Mouse (Mus musculus): ENCODE data around the gene Scly.

- no peak for TF ChIP-seq CTCF (IDR thresholded peaks at IDR 0.05; ENCODE audit: low read depth)
- TF ChIP-seq EP300 (IDR thresholded peaks at IDR 0.05; ENCODE audit: low read depth): no peak
Measured at GRCm38 (mm10) chr1:91278410-91279119, 19.6 kb upstream of the Scly start.

All from heart, postnatal 0 days (tissue).